Mouse (Mus musculus) lung, postnatal 10 days (tissue): ENCODE data around the gene Fam71f2.
A peak's percentile ranks its signal among the peaks of the same experiment; 100 is the strongest.

ENCODE experiments used
- DNase-seq: peaks from one replicate; pipeline ENCODE4 v3.0.0; 2021

The Fam71f2 gene

GRCm38 (mm10) chr6:29278513-29279267 lies 703 bp upstream of the Fam71f2 start:
- peak; percentile 79 for DNase-seq

- peak; percentile 36 for DNase-seq
Observed at GRCm38 (mm10) chr6:29280671-29281070, 1.3 kb downstream of the Fam71f2 start.

GRCm38 (mm10) chr6:29286870-29287269 lies 7.5 kb downstream of the Fam71f2 start:
- no peak for DNase-seq

GRCm38 (mm10) chr6:29287481-29287880 lies 8.1 kb downstream of the Fam71f2 start:
- no peak for DNase-seq

GRCm38 (mm10) chr6:29287944-29288343 lies 8.6 kb downstream of the Fam71f2 start:
- no peak for DNase-seq

- peak; percentile 17 for DNase-seq
Observed at GRCm38 (mm10) chr6:29288651-29289050, 9.3 kb downstream of the Fam71f2 start.

GRCm38 (mm10) chr6:29299112-29299511 lies 19.7 kb downstream of the Fam71f2 start:
- DNase-seq = no peak

DNA sequence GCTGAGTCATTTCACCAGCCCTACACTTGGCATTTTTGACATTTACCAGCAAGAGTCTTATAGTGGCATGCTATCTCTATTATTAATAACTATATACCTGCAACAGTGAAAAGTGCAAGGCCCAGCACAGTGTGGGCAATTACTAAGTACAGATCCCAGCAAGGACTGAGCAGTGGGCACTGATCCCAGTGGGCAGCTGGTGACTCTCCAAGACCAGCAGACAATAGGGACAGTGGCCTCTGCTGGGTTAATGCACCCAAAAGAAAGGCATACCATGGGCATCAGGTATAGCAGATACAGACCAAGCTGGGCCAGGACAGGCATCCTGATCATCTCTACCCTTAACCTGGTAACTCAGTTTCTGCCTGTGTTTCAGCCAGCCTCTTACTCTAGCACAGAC lies 23.9 kb downstream of the Fam71f2 start:
- no peak for DNase-seq

- no peak for DNase-seq
Observed at GRCm38 (mm10) chr6:29303726-29304125, 24.3 kb downstream of the Fam71f2 start.

GRCm38 (mm10) chr6:29305462-29305861 lies 26.1 kb downstream of the Fam71f2 start:
- DNase-seq = no peak

DNA sequence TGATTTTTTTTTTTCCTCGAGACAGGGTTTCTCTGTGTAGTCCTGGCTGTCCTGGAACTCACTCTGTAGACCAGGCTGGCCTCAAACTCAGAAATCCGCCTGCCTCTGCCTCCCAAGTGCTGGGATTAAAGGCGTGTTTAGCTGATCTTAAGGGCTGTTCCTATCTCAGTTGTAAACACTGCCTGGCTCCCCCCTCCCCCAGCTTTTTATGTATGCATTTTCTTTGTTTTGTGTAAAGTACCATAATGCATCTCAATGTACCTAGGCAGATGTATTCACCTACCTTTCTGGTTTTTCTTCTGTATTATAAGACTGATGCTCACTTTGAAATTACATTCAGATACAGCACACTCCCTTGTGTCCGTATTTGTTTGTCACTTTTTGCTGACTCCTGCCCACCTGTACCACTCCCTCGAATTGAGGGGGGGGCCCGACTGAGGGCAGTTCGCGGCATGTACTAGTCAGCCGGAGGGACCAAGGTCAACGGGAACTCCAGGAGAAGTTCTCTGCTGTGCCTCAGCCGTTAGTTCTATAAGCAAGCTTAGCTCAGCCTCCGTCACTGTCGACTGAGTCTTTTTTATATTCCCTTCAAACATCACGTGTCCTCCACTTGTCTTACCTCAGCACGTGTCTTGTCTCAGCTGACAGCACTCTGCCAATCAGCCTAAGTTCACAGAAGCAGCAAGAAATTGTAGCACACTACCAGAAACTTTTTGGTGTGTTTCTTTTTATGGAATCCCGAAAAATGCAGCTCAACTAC lies 29.6 kb downstream of the Fam71f2 start:
- DNase-seq = no peak

- DNase-seq = no peak
Observed at GRCm38 (mm10) chr6:29313690-29314202, 34.4 kb downstream of the Fam71f2 start.

DNA sequence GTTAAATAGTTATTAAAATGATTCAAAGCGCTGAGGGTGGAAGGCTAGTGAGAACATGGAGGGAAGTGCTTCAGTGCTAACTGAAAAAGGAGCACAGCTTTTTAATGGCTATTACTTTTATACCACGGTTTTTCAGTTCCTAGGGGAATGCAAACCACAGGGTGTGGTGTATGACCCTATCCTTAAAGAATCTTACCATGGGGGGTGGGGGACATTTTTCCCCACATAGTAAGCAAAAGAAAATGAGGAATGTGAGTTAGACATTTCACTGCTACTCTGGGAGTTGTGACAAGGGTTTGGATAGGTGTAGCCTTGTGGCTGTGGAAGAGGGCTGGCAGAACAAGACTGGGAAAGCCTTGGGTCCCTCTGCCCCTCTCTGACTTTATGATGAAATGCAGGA lies 37.9 kb downstream of the Fam71f2 start:
- DNase-seq = no peak

DNA sequence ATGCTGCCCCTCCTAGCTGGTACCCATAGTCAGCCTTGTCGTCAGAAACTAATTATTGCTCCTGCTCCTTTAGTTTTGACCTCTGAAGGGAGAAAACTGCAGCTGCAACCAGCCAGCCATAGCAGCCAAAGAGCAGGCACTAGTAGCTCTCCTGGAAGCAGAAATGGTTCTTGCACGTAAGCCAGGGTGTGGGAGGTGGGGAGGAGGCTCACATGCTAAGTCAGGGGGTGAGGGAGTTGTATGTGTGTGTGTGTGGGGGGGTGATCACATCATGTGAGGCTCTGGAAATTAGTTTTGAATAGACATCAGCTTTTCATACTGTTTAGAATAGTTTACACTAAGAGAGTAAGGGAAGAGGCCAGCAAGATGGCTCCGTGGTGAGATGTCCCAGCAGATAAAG lies 38.5 kb downstream of the Fam71f2 start:
- DNase-seq = no peak

- DNase-seq = peak; percentile 76
Observed at GRCm38 (mm10) chr6:29318879-29319278, 39.5 kb downstream of the Fam71f2 start, which contains the start of gene Fam71f1. Gene Fam71f1 (plus strand): TSS chr6:29319140.

- no peak for DNase-seq
Observed at GRCm38 (mm10) chr6:29321586-29321985, 42.2 kb downstream of the Fam71f2 start.

- no peak for DNase-seq
Observed at GRCm38 (mm10) chr6:29322147-29322546, 42.8 kb downstream of the Fam71f2 start.

DNA sequence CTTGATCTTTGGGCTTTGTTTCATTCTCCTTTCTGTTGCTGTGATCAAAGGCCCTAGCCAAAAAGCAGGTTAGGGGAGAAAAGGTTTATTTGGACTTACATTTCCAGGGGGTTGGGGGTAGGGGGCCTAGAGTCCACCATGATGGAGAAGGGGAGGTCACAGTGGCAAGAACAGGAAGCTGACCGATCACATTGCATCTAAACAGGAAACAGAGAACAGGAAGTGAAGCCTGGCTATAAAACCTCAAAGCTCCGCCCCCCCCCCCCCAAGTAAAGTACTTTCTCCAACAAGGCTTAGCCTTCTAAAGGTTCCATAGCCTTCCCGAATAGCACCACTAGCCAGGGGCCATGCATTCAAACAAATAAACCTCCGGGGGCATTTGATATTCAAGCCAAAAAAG lies 43.3 kb downstream of the Fam71f2 start:
- DNase-seq = no peak

DNA sequence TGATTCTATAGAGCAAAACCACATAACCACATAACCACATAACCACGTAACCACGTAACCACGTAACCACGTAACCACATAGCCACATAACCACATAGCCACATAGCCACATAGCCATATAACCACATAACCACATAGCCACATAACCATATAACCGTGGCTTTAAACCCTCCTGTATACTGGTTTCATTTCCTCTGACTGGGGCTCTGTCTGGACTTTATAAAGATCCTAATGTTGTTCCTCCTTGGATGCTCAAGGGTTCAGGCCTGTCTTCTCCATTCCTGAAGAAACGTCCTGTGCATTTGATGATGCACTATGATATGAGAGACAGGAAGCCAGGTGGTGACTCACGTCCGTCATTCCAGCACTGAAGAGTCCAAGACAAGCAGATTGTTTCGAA lies 47.6 kb downstream of the Fam71f2 start:
- no peak for DNase-seq

DNA sequence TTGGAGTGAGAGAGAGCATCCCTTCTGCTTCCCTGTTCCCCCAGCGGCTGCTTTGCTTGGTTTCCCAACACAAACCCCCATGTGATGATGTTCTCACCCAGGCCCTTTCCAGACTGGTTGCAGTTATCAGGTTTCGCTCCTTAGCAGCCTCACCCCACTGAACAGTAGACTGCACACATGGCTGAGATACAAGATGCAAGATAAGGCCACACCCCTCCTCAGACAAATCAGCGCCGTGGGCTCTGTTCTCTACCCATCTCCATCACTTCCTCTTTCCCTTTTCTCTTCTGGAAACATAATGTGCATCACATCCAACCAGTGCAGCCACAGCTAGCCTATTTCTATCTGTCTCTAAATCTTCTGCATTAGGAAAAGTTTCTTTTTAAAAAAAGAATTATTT lies 50.1 kb downstream of the Fam71f2 start:
- no peak for DNase-seq
